Mouse (Mus musculus) frontal cortex, postnatal 10 days (tissue): Measurements from ENCODE around the gene Fbxo11.

Source experiments
- DNase-seq, 2 experiments: peaks; one replicate each; pipeline ENCODE4 v3.0.0; 2022; ENCODE audit warnings: low spot score in 2 of 2, mixed read lengths in 1 of 2

The Fbxo11 gene

GRCm38 (mm10) chr17:88065031-88065800, at the start of gene Fbxo11:
Gene Fbxo11, minus strand, starts transcription at chr17:88065291.
- DNase-seq = peak; percentile 63 to 65

GRCm38 (mm10) chr17:88113883-88114229, 48.8 kb upstream of the Fbxo11 start:
- DNase-seq = no peak

- DNase-seq = no peak
Measured at GRCm38 (mm10) chr17:88113015-88113882, 48.2 kb upstream of the Fbxo11 start.

- DNase-seq = no peak
Measured at GRCm38 (mm10) chr17:88111865-88112645, 47.0 kb upstream of the Fbxo11 start.

- DNase-seq = no peak
Measured at GRCm38 (mm10) chr17:88111081-88111796, 46.1 kb upstream of the Fbxo11 start.

- no peak for DNase-seq
Measured at GRCm38 (mm10) chr17:88107708-88108107, 42.6 kb upstream of the Fbxo11 start.

GRCm38 (mm10) chr17:88106365-88106764, 41.3 kb upstream of the Fbxo11 start:
- no peak for DNase-seq

GRCm38 (mm10) chr17:88102597-88102996, 37.5 kb upstream of the Fbxo11 start:
- no peak for DNase-seq

GRCm38 (mm10) chr17:88098181-88098852, 33.2 kb upstream of the Fbxo11 start:
- DNase-seq = no peak

- DNase-seq = no peak
Measured at GRCm38 (mm10) chr17:88097543-88097942, 32.5 kb upstream of the Fbxo11 start.

GRCm38 (mm10) chr17:88096809-88097399, 31.8 kb upstream of the Fbxo11 start:
- no peak for DNase-seq

GRCm38 (mm10) chr17:88095517-88096198, 30.6 kb upstream of the Fbxo11 start:
- no peak for DNase-seq

GRCm38 (mm10) chr17:88094327-88094726, 29.2 kb upstream of the Fbxo11 start:
- DNase-seq = no peak

GRCm38 (mm10) chr17:88093798-88094197, 28.7 kb upstream of the Fbxo11 start:
- DNase-seq = no peak

- no peak for DNase-seq
Measured at GRCm38 (mm10) chr17:88085976-88086375, 20.9 kb upstream of the Fbxo11 start.

- no peak for DNase-seq
Measured at GRCm38 (mm10) chr17:88081446-88081845, 16.4 kb upstream of the Fbxo11 start.

- no peak for DNase-seq
Measured at GRCm38 (mm10) chr17:88079771-88080170, 14.7 kb upstream of the Fbxo11 start.

GRCm38 (mm10) chr17:88072047-88072446, 7.0 kb upstream of the Fbxo11 start:
- no peak for DNase-seq

- DNase-seq = no peak
Measured at GRCm38 (mm10) chr17:88068024-88068719, 3.1 kb upstream of the Fbxo11 start.
